Mouse (Mus musculus) liver, embryonic 12.5 days (tissue): Measurements from ENCODE around the gene Maml2. TPM values are rescaled to one million over a fixed set of nuclear protein-coding genes. Genes with fewer than 3 reads are reported as not detected.
"Not testable (repeated sequence)": the region's sequence is repeated elsewhere in the genome, so short reads cannot be mapped to it uniquely, and the experiment has no call there.

Source experiments
- ATAC-seq: fragments of 200-750 bp; cut with Nextera tagmentation; 2 replicates; pipeline ENCODE4 v1.8.0; 2017; ENCODE audit warnings: moderate number of reproducible peaks, mild to moderate bottlenecking, moderate library complexity
- H3K27ac ChIP-seq: fragments of 300-500 bp; sonication (generic); 2 replicates; pipeline ENCODE4 v1.5.1; 2016; ENCODE audit warnings: mild to moderate bottlenecking
- H3K27me3 ChIP-seq: fragments of 300-500 bp; sonication (generic); replicated peaks from 2 replicates; pipeline ENCODE4 v1.6.1; 2016; ENCODE audit warnings: mild to moderate bottlenecking, moderate library complexity
- H3K36me3 ChIP-seq: fragments of 300-500 bp; sonication (generic); 2 replicates; pipeline ENCODE4 v1.6.1; 2016; ENCODE audit warnings: mild to moderate bottlenecking, moderate library complexity
- H3K4me1 ChIP-seq: fragments of 300-500 bp; sonication (generic); 2 replicates; pipeline ENCODE4 v1.6.1; 2016
- H3K4me2 ChIP-seq: fragments of 300-500 bp; sonication (generic); 2 replicates; pipeline ENCODE4 v1.6.1; 2016; ENCODE audit warnings: mild to moderate bottlenecking, moderate library complexity
- H3K4me3 ChIP-seq: fragments of 300-500 bp; sonication (generic); 2 replicates; pipeline ENCODE4 v1.5.1; 2016; ENCODE audit warnings: mild to moderate bottlenecking, moderate library complexity
- H3K9ac ChIP-seq: fragments of 300-500 bp; sonication (generic); 2 replicates; pipeline ENCODE4 v1.6.1; 2016; ENCODE audit warnings: mild to moderate bottlenecking, moderate library complexity
- H3K9me3 ChIP-seq: fragments of 300-500 bp; sonication (generic); replicated peaks from 2 replicates; pipeline ENCODE4 v1.6.1; 2016; ENCODE audit warnings: mild to moderate bottlenecking, moderate library complexity
- WGBS: fragments of 180-500 bp; shearing (Covaris S2); methylation state at CpG from one replicate; pipeline ENCODE4 v1.1.7; 2016; ENCODE audit not compliant: insufficient replicate concordance; 5-methylcytosine and 5-hydroxymethylcytosine counted together
- polyA plus RNA-seq: library from polyadenylated mRNA; unstranded; fragments of >200 nt; fragmentation: Nextera tagmentation; extraction: Ambion mirVana; gene quantifications from 2 replicates; pipeline ENCODE4 v1.2.1, GENCODE M21; 2016

Gene Maml2
- polyA plus RNA-seq, 1 experiment from 2014 or later = 1.7 TPM

GRCm38 (mm10) chr9:13703100-13703499, 405.3 kb downstream of the Maml2 start:
- no peak overlapping the region for H3K4me3 ChIP-seq
- WGBS = 73% methylated on average over 2 of the region's 2 CpGs
- H3K4me1 ChIP-seq = peaks cover 3% of the 10 kb centered on the region; the same call in 1 of the 2 replicates
- H3K9me3 ChIP-seq = no peaks in the 10 kb centered on the region
- H3K27me3 ChIP-seq = no peaks in the 10 kb centered on the region
- no peak for ATAC-seq
- no peak overlapping the region for H3K27ac ChIP-seq
- no peaks in the 10 kb centered on the region for H3K36me3 ChIP-seq
- no peak overlapping the region for H3K4me2 ChIP-seq
- H3K9ac ChIP-seq = no peak overlapping the region

DNA sequence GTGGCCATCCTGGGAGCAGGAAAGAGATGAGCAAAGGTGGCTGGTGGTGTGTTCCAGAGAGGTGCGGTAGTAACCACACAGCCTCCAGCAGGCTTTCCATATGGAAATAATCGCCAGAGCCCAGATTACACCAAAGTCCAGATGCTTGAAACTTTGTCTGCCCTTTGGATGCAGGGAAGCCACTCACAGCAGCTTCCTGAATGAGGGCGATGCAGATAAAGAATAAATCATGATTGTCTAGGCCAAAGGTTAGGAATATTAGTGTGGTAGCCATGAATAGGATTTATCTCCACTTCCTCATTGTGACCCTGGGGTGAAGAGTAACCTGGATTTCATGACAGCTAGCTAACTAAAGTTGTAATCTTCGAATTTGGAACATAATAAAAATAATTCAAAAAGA, 407.2 kb downstream of the Maml2 start:
- WGBS = 54% methylated on average over 4 of the region's 4 CpGs
- Histone ChIP-seq H3K4me1 (peaks cover 3% of the 10 kb centered on the region; the same call in 1 of the 2 replicates), H3K9ac (no peak overlapping the region), H3K27me3 (no peaks in the 10 kb centered on the region), H3K36me3 (no peaks in the 10 kb centered on the region), H3K4me3 (no peak overlapping the region), H3K4me2 (no peak overlapping the region), H3K27ac (no peak overlapping the region), H3K9me3 (no peaks in the 10 kb centered on the region)
- ATAC-seq = no peak

DNA sequence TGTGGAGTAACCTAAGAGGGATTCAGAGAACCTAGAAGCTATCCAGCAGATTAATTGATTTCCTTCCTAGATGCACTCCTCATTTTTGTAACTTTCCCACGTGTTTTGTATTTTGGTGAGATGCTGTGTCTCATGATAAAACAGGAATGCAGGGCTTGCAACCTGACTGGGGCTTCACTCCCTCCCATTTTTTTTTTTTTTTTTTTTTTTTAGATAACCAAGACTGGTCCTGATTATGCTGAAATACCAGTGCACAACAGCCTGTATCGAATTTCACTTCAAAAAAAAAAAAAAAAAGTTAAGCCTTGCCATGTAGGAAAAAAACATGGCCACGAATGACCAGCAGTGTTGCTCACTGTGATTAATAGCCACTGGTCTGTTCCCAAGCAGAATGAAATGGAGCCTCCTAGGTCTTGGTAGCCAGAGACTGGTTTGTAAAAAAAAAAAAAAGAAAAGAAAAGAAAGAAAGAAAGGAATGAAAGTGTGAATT, 409.4 kb downstream of the Maml2 start:
- H3K4me2 ChIP-seq = no peak overlapping the region
- no peaks in the 10 kb centered on the region for H3K36me3 ChIP-seq
- WGBS = 28% methylated on average over 3 of the region's 3 CpGs
- H3K27me3 ChIP-seq = no peaks in the 10 kb centered on the region
- H3K4me1 ChIP-seq = peaks cover 3% of the 10 kb centered on the region; the same call in 1 of the 2 replicates
- no peak overlapping the region for H3K4me3 ChIP-seq
- no peak for ATAC-seq
- H3K27ac ChIP-seq = no peak overlapping the region
- no peaks in the 10 kb centered on the region for H3K9me3 ChIP-seq
- no peak overlapping the region for H3K9ac ChIP-seq

GRCm38 (mm10) chr9:13709436-13709835, 411.7 kb downstream of the Maml2 start:
- Histone ChIP-seq H3K4me2 (no peak overlapping the region), H3K4me1 (no peaks in the 10 kb centered on the region), H3K27ac (no peak overlapping the region), H3K9me3 (no peaks in the 10 kb centered on the region), H3K9ac (no peak overlapping the region), H3K36me3 (no peaks in the 10 kb centered on the region), H3K4me3 (no peak overlapping the region), H3K27me3 (no peaks in the 10 kb centered on the region)
- WGBS = 69% methylated on average over 5 of the region's 5 CpGs
- no peak for ATAC-seq

DNA sequence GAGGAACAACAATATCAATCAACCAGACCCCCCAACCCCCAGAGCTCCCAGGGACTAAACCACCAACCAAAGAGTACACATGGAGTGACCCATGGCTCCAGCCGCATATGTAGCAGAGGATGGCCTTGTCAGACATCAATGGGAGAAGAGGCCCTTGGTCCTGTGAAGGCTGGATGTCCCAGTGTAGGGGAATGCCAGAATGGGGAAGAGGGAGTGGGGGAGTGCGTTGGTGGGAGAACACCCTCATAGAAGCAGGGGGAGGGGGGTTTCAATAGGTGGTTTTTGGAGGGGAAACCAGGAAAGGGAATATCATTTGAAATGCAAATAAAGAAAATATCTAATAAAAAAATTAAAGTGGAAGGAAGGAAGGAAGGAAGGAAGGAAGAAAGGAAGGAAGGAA, 418.1 kb downstream of the Maml2 start:
- H3K9ac ChIP-seq, H3K36me3 ChIP-seq, H3K27ac ChIP-seq, H3K4me1 ChIP-seq, ATAC-seq, H3K4me3 ChIP-seq, H3K27me3 ChIP-seq, H3K9me3 ChIP-seq: not testable (repeated sequence)
- 0 out of 2 replicates have a peak overlapping the region, but pooled peaks have one; percentile 22 for H3K4me2 ChIP-seq
- 65% methylated on average over 2 of the region's 2 CpGs for WGBS

- peak; percentile 55 for ATAC-seq
- Histone ChIP-seq H3K27me3 (no peaks in the 10 kb centered on the region), H3K9me3 (no peaks in the 10 kb centered on the region), H3K36me3 (no peaks in the 10 kb centered on the region), H3K4me3 (no peak overlapping the region), H3K4me1 (no peaks in the 10 kb centered on the region), H3K4me2 (0 out of 2 replicates have a peak overlapping the region, but pooled peaks have one; percentile 22), H3K9ac (no peak overlapping the region), H3K27ac (no peak overlapping the region)
- WGBS = 21% methylated on average over 8 of the region's 8 CpGs
These were observed 418.8 kb downstream of the Maml2 start for GRCm38 (mm10) chr9:13716316-13717099.

- Histone ChIP-seq H3K36me3 (0 out of 2 replicates have a peak, but pooled peaks cover 5% of the 10 kb centered on the region), H3K4me3 (peak within 1 kb of the TSS; percentile 97), H3K27me3 (no peaks in the 10 kb centered on the region), H3K27ac (peak within 1 kb of the TSS; percentile 94), H3K4me2 (peak within 1 kb of the TSS; percentile 79), H3K9me3 (no peaks in the 10 kb centered on the region), H3K4me1 (peaks cover 20% of the 10 kb centered on the region), H3K9ac (peak within 1 kb of the TSS; percentile 93)
- ATAC-seq = no peak
- WGBS = 22% methylated on average over 2 of the region's 2 CpGs
These were observed 450.6 kb downstream of the Maml2 start, which contains the start of gene Mtmr2 for GRCm38 (mm10) chr9:13748404-13748797. Gene Mtmr2, plus strand, starts transcription at chr9:13748410.

GRCm38 (mm10) chr9:13748798-13749674, 451.3 kb downstream of the Maml2 start:
- Histone ChIP-seq H3K4me1 (peaks cover 20% of the 10 kb centered on the region), H3K4me3 (peak overlapping the region; percentile 97), H3K9ac (peak overlapping the region; percentile 93), H3K9me3 (no peaks in the 10 kb centered on the region), H3K27ac (peak overlapping the region; percentile 94), H3K27me3 (no peaks in the 10 kb centered on the region), H3K4me2 (peak overlapping the region; percentile 79), H3K36me3 (0 out of 2 replicates have a peak, but pooled peaks cover 7% of the 10 kb centered on the region)
- 1% methylated on average over 60 of the region's 60 CpGs for whole genome bisulfite sequencing
- ATAC-seq = peak; percentile 99

GRCm38 (mm10) chr9:13749675-13749998, 451.9 kb downstream of the Maml2 start:
- Histone ChIP-seq H3K4me3 (peak overlapping the region; percentile 97), H3K4me1 (peaks cover 20% of the 10 kb centered on the region), H3K9ac (peak overlapping the region; percentile 93), H3K36me3 (0 out of 2 replicates have a peak, but pooled peaks cover 8% of the 10 kb centered on the region), H3K27ac (peak overlapping the region; percentile 94), H3K27me3 (no peaks in the 10 kb centered on the region), H3K4me2 (peak overlapping the region; percentile 79), H3K9me3 (no peaks in the 10 kb centered on the region)
- WGBS = 1% methylated on average over 7 of the region's 7 CpGs
- 0 out of 2 replicates have a peak, but pooled peaks have one; percentile 1 for ATAC-seq

- Histone ChIP-seq H3K27ac (no peak overlapping the region), H3K9me3 (no peaks in the 10 kb centered on the region), H3K36me3 (0 out of 2 replicates have a peak, but pooled peaks cover 8% of the 10 kb centered on the region), H3K9ac (no peak overlapping the region), H3K4me2 (no peak overlapping the region), H3K4me3 (no peak overlapping the region), H3K27me3 (no peaks in the 10 kb centered on the region), H3K4me1 (peaks cover 20% of the 10 kb centered on the region)
- 79% methylated on average over 4 of the region's 4 CpGs for WGBS
- no peak for ATAC-seq
These were observed 454.8 kb downstream of the Maml2 start for GRCm38 (mm10) chr9:13752543-13752942.
